9 mouse cellular contexts compared by ENCODE assay signal in the genomic region with DNA sequence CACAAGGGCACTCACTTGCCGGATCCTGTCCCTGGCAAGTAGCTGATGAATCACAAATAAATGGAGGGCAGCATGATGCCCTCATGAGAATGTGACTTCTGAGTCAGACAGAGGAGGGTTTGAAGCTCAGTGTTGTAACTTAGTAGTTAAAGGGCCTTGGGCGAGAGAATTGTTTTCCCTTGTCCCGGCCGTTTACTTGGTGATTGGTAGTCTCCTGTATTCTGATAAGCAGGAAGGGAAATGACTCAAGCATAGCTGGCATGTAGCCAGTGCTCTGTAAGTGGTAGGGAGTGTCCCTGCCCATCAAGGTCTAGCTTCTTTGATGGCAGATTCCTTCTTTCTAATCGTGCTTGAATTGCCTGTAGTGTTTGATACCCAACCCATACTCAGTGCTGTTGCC. TPM values are rescaled to one million over a fixed set of nuclear protein-coding genes. Genes with fewer than 3 reads are reported as not detected.
A peak's percentile ranks its signal among the peaks of the same experiment; 100 is the strongest.
DNase-seq lines count a peak whose midpoint lies in the region; ATAC-seq lines count a peak whose summit lies in the region.
"Had no signal": no experiment of that assay in that cellular context is flagged by ENCODE, and none has a peak within 500 bp of the region (broad histone marks: within the 10 kb centered on the region; RNA-seq: fewer than 3 reads in every experiment).

No protein-coding gene starts in this region.

- no peak overlapping the region for H3K27ac ChIP-seq in intestine, embryonic 15.5 days
- H3K27ac ChIP-seq: forebrain, embryonic 12.5 days had no signal

- no peaks in the 10 kb centered on the region for H3K27me3 ChIP-seq in intestine, embryonic 15.5 days (replicated peaks)
- H3K27me3 ChIP-seq: forebrain, embryonic 12.5 days had no signal

- no peaks in the 10 kb centered on the region for H3K9me3 ChIP-seq in intestine, embryonic 15.5 days
- H3K9me3 ChIP-seq: forebrain, embryonic 12.5 days had no signal

- no peak overlapping the region for H3K9ac ChIP-seq in intestine, embryonic 15.5 days
- H3K9ac ChIP-seq: forebrain, embryonic 12.5 days had no signal

- peak; percentile 32 for DNase-seq in layer of hippocampus, adult 9-11 months
- no peak for DNase-seq in layer of hippocampus, adult 18-20 months (ENCODE audit: low spot score in 2 of 2)
- peak; percentile 85 for DNase-seq in adrenal gland, postnatal 10 days
- peak; percentile 66 for DNase-seq in testis, postnatal 10 days (ENCODE audit: low spot score)
- no peak for DNase-seq in frontal cortex, postnatal 36 days (ENCODE audit: low spot score in 2 of 2)
- no peak for DNase-seq in layer of hippocampus, postnatal 10 days (ENCODE audit: low spot score in 2 of 2)
- no peak for DNase-seq in kidney, adult 11 months

- no peaks in the 10 kb centered on the region for H3K4me1 ChIP-seq in intestine, embryonic 15.5 days (replicated peaks)

- no peaks in the 10 kb centered on the region for H3K36me3 ChIP-seq in intestine, embryonic 15.5 days
- H3K36me3 ChIP-seq: forebrain, embryonic 12.5 days had no signal

- no peak overlapping the region for H3K4me2 ChIP-seq in intestine, embryonic 15.5 days (replicated peaks)
- H3K4me2 ChIP-seq: forebrain, embryonic 12.5 days had no signal

- no peak overlapping the region for H3K4me3 ChIP-seq in intestine, embryonic 15.5 days (replicated peaks)
- H3K4me3 ChIP-seq: forebrain, embryonic 12.5 days had no signal

- 42% methylated on average over 5 of the region's 5 CpGs for WGBS in intestine, embryonic 15.5 days

- ATAC-seq in intestine, embryonic 15.5 days = peak; percentile 84

RNA-seq across cellular contexts. Expression of gene Cadm1, which starts 59.9 kb away (rescaled TPM):
- total RNA-seq in layer of hippocampus, adult 18-20 months (2021) = 100 to 1,000 TPM; 246 to 270 TPM
- total RNA-seq in adrenal gland, postnatal 10 days (2021) = 10 to 100 TPM; 32.0 to 39.5 TPM
- polyA plus RNA-seq in intestine, embryonic 15.5 days (2015; fragmentation: Nextera tagmentation; extraction: Ambion mirVana) = 43.9 and 45.7 TPM in 2 replicates
- total RNA-seq in layer of hippocampus, postnatal 10 days (2021) = 100 to 1,000 TPM; 300 to 315 TPM

Comparison
In these comparisons a context has a peak if more than half of its experiments do, and no peak if none do; other contexts are left out.
1. DNase-seq: peak in layer of hippocampus, adult 9-11 months (single experiment), adrenal gland, postnatal 10 days (single experiment) and testis, postnatal 10 days (single experiment); none in layer of hippocampus, adult 18-20 months (0 of 2), frontal cortex, postnatal 36 days (0 of 2), layer of hippocampus, postnatal 10 days (0 of 2) and kidney, adult 11 months (single experiment).
2. RNA of gene Cadm1, which starts 59.9 kb away (total RNA-seq): 300 to 315 TPM in layer of hippocampus, postnatal 10 days and 246 to 270 TPM in layer of hippocampus, adult 18-20 months; 32.0 to 39.5 TPM in adrenal gland, postnatal 10 days; every median in the first group is over 4 times any median in the second.